Mouse (Mus musculus) liver, embryonic 14 days (tissue): ENCODE results near the gene Calr3. TPM values are rescaled to one million over a fixed set of nuclear protein-coding genes. Genes with fewer than 3 reads are reported as not detected.

Experiments used
- polyA plus RNA-seq: library from polyadenylated mRNA; depleted of rRNA; stranded (reverse); fragments of >200 nt; gene quantifications from 2 replicates; pipeline ENCODE4 v1.2.3, GENCODE M21; 2012; rRNA removed

The Calr3 gene
- polyA plus RNA-seq = 0.27 and 0.30 TPM in 2 replicates

DNA sequence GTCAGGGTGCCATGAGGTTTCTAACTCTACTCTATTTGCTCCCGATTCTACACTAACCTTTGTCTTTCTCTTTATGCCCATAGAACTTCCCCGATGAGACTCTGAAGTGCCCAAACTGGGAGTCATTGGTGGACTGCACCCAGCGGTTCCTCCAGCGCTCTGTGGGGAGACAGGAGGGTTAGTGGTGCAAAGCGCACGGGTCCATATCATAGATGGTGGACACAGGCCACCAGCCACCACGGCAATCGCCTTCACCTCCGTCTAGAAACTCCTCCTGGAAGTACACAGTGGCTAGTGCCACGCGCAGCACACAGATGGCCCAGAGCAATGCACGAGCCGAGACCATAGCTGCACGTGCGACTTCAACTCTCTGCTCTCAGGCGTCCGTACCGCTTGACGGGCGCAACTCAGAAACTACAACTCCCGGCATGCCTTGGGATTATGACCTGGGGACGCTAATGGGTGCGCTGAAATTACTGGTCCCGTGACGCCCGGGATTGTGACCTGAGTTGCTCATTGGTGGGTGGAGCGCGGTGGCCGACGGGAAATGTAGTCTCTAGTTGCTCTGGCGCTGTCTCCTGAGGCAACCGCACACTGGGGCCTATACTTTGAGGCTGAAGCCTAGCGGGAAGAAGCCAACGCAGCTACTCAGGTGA, at the start of gene Calr3, which contains the start of gene 1700030K09Rik:
Gene Calr3 (minus strand): TSS at position 533 of the 656 bp plus-strand sequence.
Gene 1700030K09Rik (plus strand): TSS at position 543 of the 656 bp plus-strand sequence.

DNA sequence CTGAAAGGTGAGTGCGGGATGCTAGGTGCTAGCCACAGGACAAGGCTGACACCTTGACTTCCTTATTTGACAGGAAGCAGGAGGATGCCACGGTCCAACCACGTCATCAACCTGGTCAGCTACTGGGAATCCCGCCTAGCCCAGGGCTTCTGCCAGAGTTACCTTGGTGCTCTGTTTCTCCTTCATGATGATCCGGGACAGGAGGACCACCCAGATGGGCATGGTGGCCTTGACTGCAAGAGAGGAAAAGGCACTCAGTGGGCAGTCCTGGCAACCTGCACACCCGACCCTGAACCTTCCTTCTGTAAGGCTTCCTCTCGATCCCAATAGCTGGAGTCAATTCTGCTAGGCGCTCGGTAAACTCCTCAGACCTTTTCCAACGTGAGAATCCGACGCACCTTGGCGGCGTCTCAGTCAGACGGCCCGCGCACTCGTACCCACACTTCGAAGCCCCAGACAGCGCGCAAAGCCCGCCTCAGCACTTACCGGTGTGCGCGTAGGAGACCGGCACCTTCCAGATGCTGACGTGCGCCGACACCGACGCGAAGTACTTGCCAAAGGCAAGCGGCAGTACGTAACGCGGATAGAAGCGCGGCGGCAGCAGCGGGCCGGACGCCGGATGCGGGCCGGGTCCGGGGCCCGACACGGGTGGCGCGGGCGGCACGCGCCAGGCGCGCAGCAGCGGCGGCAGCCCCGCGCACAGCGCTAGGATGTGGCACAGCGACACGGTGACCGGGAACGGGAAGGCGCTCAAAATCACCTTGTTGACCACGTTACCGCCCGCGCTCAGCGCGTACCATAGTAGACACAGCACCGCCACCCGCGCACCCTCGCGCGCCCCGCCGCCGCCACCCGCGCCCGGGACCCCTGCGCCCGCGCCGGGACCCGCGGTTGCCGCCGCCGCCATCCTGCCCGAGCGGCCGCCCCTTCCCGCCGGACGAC, 48.3 kb upstream of the Calr3 start, which contains the start of gene Slc35e1:
Gene Slc35e1 (minus strand): TSS at position 935 of the 942 bp plus-strand sequence.

DNA sequence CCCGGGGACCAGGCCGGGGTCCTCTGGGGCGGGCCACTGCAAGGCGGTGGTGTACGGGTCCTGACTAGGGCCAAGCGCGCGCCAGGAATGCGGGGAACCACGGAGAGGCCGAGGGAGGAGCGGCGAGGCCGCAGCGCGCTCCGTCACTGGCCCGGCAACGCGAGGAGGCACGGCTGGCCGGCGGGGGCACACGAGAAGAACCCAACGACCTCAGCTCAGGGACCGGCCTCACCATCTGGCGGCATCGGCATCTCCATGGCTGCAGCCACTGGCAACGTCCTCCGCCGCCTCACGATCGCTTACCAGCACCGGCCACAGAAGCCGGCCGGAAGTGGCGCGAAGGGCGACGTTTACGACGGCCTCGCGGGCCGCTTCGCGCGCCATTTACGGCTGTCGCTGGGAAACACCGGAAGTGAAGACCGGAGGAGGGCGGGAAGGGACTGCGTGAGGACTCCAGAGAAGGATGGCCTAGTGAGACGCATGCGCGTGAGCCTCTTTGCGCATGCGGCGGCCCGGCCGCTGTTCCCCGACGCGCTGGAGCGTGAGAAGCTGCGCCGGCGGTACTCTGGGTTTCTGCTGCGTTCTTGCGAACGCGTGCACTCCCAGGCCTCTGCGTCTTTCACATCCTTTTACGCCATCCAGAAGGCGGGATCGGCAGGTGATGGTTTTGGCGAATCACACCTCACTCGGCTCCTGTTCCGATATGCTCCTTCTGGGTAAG, 31.3 kb upstream of the Calr3 start, which contains the start of gene Cherp:
Gene Cherp (minus strand): TSS at position 401 of the 721 bp plus-strand sequence.

DNA sequence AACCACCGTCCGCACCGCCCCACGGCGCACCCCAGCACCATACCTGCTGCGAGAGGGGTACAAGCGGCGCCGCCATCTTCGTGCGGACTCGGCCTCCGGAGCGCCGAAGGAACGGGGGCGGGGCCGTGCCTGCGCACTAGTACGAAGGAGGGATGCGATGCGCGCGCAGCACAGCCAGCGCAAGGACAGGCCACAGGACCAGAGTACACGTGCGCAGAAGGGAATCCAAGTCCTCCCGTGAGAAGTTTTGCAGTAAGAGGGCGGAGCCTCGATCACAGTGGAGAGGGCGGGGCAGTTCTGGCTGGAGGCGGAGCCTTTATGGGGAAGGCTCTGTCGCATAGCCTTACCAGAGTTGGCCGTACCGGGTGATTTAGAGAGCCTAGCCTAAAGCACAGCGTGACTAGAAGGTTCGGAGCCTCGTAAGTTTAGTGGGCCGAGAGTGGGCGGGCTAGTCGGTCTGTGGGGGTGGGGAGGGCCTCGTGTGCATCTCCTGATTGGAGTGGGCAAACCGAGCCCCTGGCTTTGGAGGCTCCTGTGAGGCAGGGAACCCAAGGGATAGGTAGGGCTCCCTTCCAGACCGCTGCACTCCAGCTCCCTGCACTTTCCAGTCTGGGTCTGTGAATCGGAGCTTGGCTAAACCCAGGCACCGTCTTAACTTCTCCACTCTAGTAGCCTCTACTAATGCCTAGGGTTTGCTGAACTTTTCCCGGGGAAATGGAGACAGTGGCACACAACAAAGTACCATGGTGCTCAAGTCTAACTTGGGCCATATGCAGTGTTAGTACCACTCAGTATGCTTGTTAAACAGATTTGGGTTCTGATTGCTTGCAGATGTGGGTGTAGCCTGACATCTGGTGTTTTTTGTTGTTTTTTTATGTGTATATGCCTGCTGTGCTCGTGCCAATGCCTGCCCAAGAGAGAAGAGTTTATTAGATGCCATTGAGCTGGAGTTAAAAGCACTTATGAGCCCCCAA, 22.0 kb downstream of the Calr3 start, which contains the start of gene Eps15l1:
Gene Eps15l1 (minus strand): TSS at position 99 of the 974 bp plus-strand sequence.

Other genes with a start within 250 kb of the Calr3 start
- not detected in 2 replicates for gene Cib3, start 231.0 kb downstream of the Calr3 start, polyA plus RNA-seq
- not detected in 2 replicates for gene Gm11034, start 230.2 kb downstream of the Calr3 start, polyA plus RNA-seq
- gene Fam32a, start 224.1 kb downstream of the Calr3 start, polyA plus RNA-seq = 28.7 and 30.2 TPM in 2 replicates
- gene Ap1m1, start 203.9 kb downstream of the Calr3 start, polyA plus RNA-seq = 34.5 and 39.2 TPM in 2 replicates
- gene Gm10282, start 138.6 kb downstream of the Calr3 start, polyA plus RNA-seq = 7.9 and 8.8 TPM in 2 replicates
- gene Klf2, start 124.8 kb downstream of the Calr3 start, polyA plus RNA-seq = 3.1 TPM in 2 replicates
- gene Eps15l1, start 22.4 kb downstream of the Calr3 start, polyA plus RNA-seq = 19.6 and 21.9 TPM in 2 replicates
- gene 1700030K09Rik, start within 50 bp of the Calr3 start, polyA plus RNA-seq = 2.0 and 2.4 TPM in 2 replicates
- gene Cherp, start 31.4 kb upstream of the Calr3 start, polyA plus RNA-seq = 21.7 and 27.6 TPM in 2 replicates
- gene Slc35e1, start 48.7 kb upstream of the Calr3 start, polyA plus RNA-seq = 6.8 and 7.7 TPM in 2 replicates
- gene Med26, start 104.4 kb upstream of the Calr3 start, polyA plus RNA-seq = 4.1 and 4.6 TPM in 2 replicates
- gene Smim7, start 127.2 kb upstream of the Calr3 start, polyA plus RNA-seq = 15.9 and 18.9 TPM in 2 replicates
- 0.98 and 1.8 TPM in 2 replicates for gene Tmem38a, start 128.2 kb upstream of the Calr3 start, polyA plus RNA-seq
- gene Nwd1, start 202.8 kb upstream of the Calr3 start, polyA plus RNA-seq = under 0.01 and 0.01 TPM in 2 replicates